9 mouse cellular contexts compared by ENCODE assay signal in genomic region chr16:85435427-85435826, GRCm38 (mm10).
A peak's percentile ranks its signal among the peaks of the same experiment; 100 is the strongest.
DNase-seq lines count a peak whose midpoint lies in the region; ATAC-seq lines count a peak whose summit lies in the region.
"Had no signal": no experiment of that assay in that cellular context is flagged by ENCODE, and none has a peak within 500 bp of the region (broad histone marks: within the 10 kb centered on the region; RNA-seq: fewer than 3 reads in every experiment).

No protein-coding gene starts in this region.

- H3K4me3 ChIP-seq in midbrain, embryonic 13.5 days (replicated peaks) = no peak overlapping the region
- H3K4me3 ChIP-seq: myocyte had no signal

- H3K4me1 ChIP-seq in midbrain, embryonic 13.5 days (replicated peaks) = no peaks in the 10 kb centered on the region

- no peaks in the 10 kb centered on the region for H3K36me3 ChIP-seq in midbrain, embryonic 13.5 days

- H3K4me2 ChIP-seq in midbrain, embryonic 13.5 days (replicated peaks) = no peak overlapping the region

- no peaks in the 10 kb centered on the region for H3K27me3 ChIP-seq in midbrain, embryonic 13.5 days

- no peak overlapping the region for H3K9ac ChIP-seq in midbrain, embryonic 13.5 days (replicated peaks)

- 47% methylated on average over 2 of the region's 2 CpGs for WGBS in midbrain, embryonic 13.5 days

- no peak overlapping the region for H3K27ac ChIP-seq in midbrain, embryonic 13.5 days

- ATAC-seq in frontal cortex, adult (ENCODE audit: low TSS enrichment) = peak; percentile 98
- ATAC-seq in common myeloid progenitor, adult 5-6 weeks (replicated peaks; ENCODE audit: low read depth, poor library complexity, severe bottlenecking) = 0 out of 2 replicates have a peak, but pooled peaks have one; percentile 42
- no peak for ATAC-seq in midbrain, embryonic 13.5 days

- DNase-seq in frontal cortex, postnatal 14 days (ENCODE audit: low spot score in 2 of 2) = no peak
- DNase-seq in ovary, postnatal 36 days (ENCODE audit: low spot score) = peak; percentile 46
- no peak for DNase-seq in ovary, adult 18-20 months (ENCODE audit: low spot score)
- peak; percentile 32 to 42 for DNase-seq in lung, adult 18-20 months
- no peak for DNase-seq in thymus, adult 18-20 months

- H3K9me3 ChIP-seq in midbrain, embryonic 13.5 days = no peaks in the 10 kb centered on the region

Comparison
In these comparisons a context has a peak if more than half of its experiments do, and no peak if none do; other contexts are left out.
1. DNase-seq: peak in ovary, postnatal 36 days (single experiment) and lung, adult 18-20 months (2 of 2); none in frontal cortex, postnatal 14 days (0 of 2), ovary, adult 18-20 months (single experiment) and thymus, adult 18-20 months (0 of 2).